Mouse (Mus musculus): ENCODE measurements around the gene Rpp25. TPM values are rescaled to one million over a fixed set of nuclear protein-coding genes. Genes with fewer than 3 reads are reported as not detected.

The Rpp25 gene
- polyA plus RNA-seq, 1 experiment from 2014 or later, result 15.2 TPM

DNA sequence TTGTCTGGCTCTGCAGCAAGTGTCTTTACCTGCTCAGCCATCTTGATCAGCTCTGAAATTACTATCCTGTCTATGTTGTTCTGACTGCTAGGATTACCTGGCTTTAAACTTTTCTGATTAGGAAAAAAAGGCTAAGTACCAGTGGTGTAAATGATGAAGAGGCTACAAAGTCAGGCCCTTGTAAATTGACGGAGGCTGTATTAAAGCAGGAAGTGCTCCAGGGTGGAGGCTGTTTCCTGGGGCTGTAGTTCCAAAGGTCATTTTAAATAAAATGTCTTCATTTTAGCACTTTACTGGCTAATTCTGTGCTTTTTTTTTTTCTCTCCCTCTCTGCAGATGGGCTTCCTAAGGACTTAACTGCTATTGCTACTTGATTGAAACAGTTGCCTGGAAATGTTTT, 28.1 kb downstream of the Rpp25 start:
- H3K9ac ChIP-seq (ENCODE audit: low read length), result no peak overlapping the region
- H3K27ac ChIP-seq (replicated peaks in 1 of 2; ENCODE audit: control insufficient read depth in 1 of 2, insufficient read depth in 1 of 2, low read depth in 2 of 2, low read length in 2 of 2), result no peak overlapping the region
- peaks cover 68% of the 10 kb centered on the region for H3K36me3 ChIP-seq (ENCODE audit: control insufficient read depth, insufficient read depth, low read length)
- ATAC-seq (ENCODE audit: insufficient number of reproducible peaks, insufficient read depth, low FRiP score, low read depth), result no peak
- H3K27me3 ChIP-seq (ENCODE audit: control insufficient read depth, insufficient read depth, low read length), result no peaks in the 10 kb centered on the region
- peaks cover 0 to 3% of the 10 kb centered on the region in 2 experiments; a peak in 1 of 4 replicates for H3K4me1 ChIP-seq (ENCODE audit: control insufficient read depth in 2 of 2, insufficient read depth in 2 of 2, low read length in 2 of 2)
- H3K4me2 ChIP-seq (ENCODE audit: low read length), result no peak overlapping the region
- H3K4me3 ChIP-seq (ENCODE audit: control insufficient read depth in 1 of 2, insufficient read depth in 1 of 2, low read depth in 1 of 2, low read length in 2 of 2), result no peak overlapping the region
- H3K9me3 ChIP-seq (ENCODE audit: control insufficient read depth, low read length), result no peaks in the 10 kb centered on the region
- WGBS, result 56% methylated on average over 1 of the region's 1 CpGs

DNA sequence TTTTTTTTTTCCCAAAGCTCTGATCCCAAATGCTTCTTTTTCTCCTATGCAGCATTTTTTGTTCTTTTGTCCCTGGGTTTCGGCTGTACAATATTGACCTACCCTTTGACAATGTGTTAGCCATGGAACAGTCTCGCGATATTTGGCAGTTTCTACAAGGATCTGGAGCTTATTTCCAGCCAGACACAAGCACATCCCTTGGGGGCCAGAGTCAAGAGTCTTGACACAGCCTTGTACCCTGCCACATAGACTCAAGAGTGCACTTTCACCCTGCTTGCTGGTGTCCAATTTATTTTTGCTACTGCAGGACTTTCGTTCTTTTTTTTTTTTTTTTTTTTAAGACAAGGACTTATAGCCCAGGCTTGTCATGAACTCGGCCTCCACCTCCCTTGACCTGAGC, 32.5 kb downstream of the Rpp25 start:
- Histone ChIP-seq H3K4me1 (ENCODE audit: control insufficient read depth in 2 of 2, insufficient read depth in 2 of 2, low read length in 2 of 2) (peaks cover 3 to 9% of the 10 kb centered on the region in 2 experiments; a peak in 3 of 4 replicates), H3K9ac (ENCODE audit: low read length) (no peak overlapping the region), H3K27me3 (ENCODE audit: control insufficient read depth, insufficient read depth, low read length) (no peaks in the 10 kb centered on the region), H3K4me3 (ENCODE audit: control insufficient read depth in 1 of 2, insufficient read depth in 1 of 2, low read depth in 1 of 2, low read length in 2 of 2) (no peak overlapping the region), H3K36me3 (ENCODE audit: control insufficient read depth, insufficient read depth, low read length) (peaks cover 67% of the 10 kb centered on the region), H3K27ac (replicated peaks in 1 of 2; ENCODE audit: control insufficient read depth in 1 of 2, insufficient read depth in 1 of 2, low read depth in 2 of 2, low read length in 2 of 2) (no peak overlapping the region), H3K9me3 (ENCODE audit: control insufficient read depth, low read length) (no peaks in the 10 kb centered on the region), H3K4me2 (ENCODE audit: low read length) (peak overlapping the region; percentile 83; the same call in 1 of the 2 replicates)
- 85% methylated on average over 5 of the region's 5 CpGs for WGBS
- no peak for ATAC-seq (ENCODE audit: insufficient number of reproducible peaks, insufficient read depth, low FRiP score, low read depth)

DNA sequence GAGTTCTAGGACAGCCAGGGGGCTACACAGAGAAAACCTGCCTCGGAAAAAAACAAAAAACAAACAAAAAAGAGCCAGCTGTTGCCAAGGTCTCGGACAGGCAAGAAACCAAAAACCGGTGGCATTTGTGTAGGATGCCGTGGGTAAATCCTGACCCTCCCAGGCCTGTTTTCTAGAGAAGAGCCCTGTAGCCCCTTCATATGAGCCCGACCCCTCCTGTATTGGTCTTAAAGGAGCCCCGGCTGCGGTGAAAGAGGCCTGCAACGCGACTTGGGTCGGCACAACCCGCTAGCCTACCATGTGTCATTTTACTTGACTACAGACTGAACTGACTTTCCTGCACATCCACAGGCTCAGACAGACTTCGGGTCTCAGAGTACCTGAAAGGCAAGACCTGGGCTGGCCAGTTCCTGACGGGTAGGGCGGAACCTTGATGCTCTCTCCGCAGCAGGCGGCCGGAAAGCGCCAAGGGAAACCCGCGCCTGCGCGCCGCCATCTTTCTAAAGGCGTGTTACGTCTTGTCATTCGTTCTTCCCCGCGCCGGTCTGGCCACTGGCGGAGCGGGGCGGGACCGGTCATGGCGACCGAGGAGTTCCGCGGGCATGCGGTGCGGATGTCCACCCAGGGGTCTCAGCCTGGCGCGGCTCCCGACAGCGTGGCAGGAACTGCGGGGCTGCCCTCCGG, 33.4 kb downstream of the Rpp25 start, which contains the start of gene Fam219b:
Fam219b (plus strand) TSS at position 485 of the 684 bp plus-strand sequence.
- H3K27ac ChIP-seq (replicated peaks in 1 of 2; ENCODE audit: control insufficient read depth in 1 of 2, insufficient read depth in 1 of 2, low read depth in 2 of 2, low read length in 2 of 2), result peak within 1 kb of the TSS; percentile 71 to 84
- peaks cover 66% of the 10 kb centered on the region for H3K36me3 ChIP-seq (ENCODE audit: control insufficient read depth, insufficient read depth, low read length)
- H3K9me3 ChIP-seq (ENCODE audit: control insufficient read depth, low read length), result no peaks in the 10 kb centered on the region
- H3K9ac ChIP-seq (ENCODE audit: low read length), result peak within 1 kb of the TSS; percentile 91
- peaks cover 3 to 9% of the 10 kb centered on the region in 2 experiments; a peak in 3 of 4 replicates for H3K4me1 ChIP-seq (ENCODE audit: control insufficient read depth in 2 of 2, insufficient read depth in 2 of 2, low read length in 2 of 2)
- WGBS, result 3% methylated on average over 45 of the region's 45 CpGs
- H3K27me3 ChIP-seq (ENCODE audit: control insufficient read depth, insufficient read depth, low read length), result no peaks in the 10 kb centered on the region
- peak within 1 kb of the TSS; percentile 86 to 90 for H3K4me3 ChIP-seq (ENCODE audit: control insufficient read depth in 1 of 2, insufficient read depth in 1 of 2, low read depth in 1 of 2, low read length in 2 of 2)
- ATAC-seq (ENCODE audit: insufficient number of reproducible peaks, insufficient read depth, low FRiP score, low read depth), result peak; percentile 83
- peak within 1 kb of the TSS; percentile 83 for H3K4me2 ChIP-seq (ENCODE audit: low read length)

- Histone ChIP-seq H3K27ac (replicated peaks in 1 of 2; ENCODE audit: control insufficient read depth in 1 of 2, insufficient read depth in 1 of 2, low read depth in 2 of 2, low read length in 2 of 2) (peak overlapping the region; percentile 71 to 84), H3K9ac (ENCODE audit: low read length) (peak overlapping the region; percentile 91), H3K36me3 (ENCODE audit: control insufficient read depth, insufficient read depth, low read length) (peaks cover 66% of the 10 kb centered on the region), H3K4me3 (ENCODE audit: control insufficient read depth in 1 of 2, insufficient read depth in 1 of 2, low read depth in 1 of 2, low read length in 2 of 2) (peak overlapping the region; percentile 86 to 90), H3K9me3 (ENCODE audit: control insufficient read depth, low read length) (no peaks in the 10 kb centered on the region), H3K4me1 (ENCODE audit: control insufficient read depth in 2 of 2, insufficient read depth in 2 of 2, low read length in 2 of 2) (peaks cover 3 to 9% of the 10 kb centered on the region in 2 experiments; a peak in 3 of 4 replicates), H3K4me2 (ENCODE audit: low read length) (peak overlapping the region; percentile 83), H3K27me3 (ENCODE audit: control insufficient read depth, insufficient read depth, low read length) (no peaks in the 10 kb centered on the region)
- ATAC-seq (ENCODE audit: insufficient number of reproducible peaks, insufficient read depth, low FRiP score, low read depth), result peak; percentile 28; the same call in 1 of the 2 replicates
- WGBS, result 0% methylated on average over 24 of the region's 24 CpGs
Observed at GRCm38 (mm10) chr9:57537728-57538181, 33.9 kb downstream of the Rpp25 start.

DNA sequence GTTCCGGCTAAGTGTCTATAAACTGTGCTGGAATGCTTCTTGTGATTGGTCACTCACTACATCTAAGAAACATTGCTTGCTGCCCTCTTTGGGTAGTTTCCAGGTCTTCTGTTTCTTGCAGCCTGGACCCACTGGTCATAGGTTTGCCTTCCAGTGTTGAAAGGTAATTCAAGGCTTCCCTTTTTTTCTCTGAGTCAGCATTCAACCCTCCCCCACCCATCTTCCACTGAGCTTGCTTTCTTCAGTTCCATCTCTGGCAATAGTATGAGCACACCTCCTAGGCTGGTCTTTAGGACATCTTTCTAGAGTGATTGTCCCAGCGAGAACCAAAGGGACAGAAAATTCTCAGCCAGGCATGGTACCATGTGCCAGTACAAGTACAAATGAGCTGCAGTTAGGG, 35.7 kb downstream of the Rpp25 start:
- 87% methylated on average over 2 of the region's 2 CpGs for WGBS

DNA sequence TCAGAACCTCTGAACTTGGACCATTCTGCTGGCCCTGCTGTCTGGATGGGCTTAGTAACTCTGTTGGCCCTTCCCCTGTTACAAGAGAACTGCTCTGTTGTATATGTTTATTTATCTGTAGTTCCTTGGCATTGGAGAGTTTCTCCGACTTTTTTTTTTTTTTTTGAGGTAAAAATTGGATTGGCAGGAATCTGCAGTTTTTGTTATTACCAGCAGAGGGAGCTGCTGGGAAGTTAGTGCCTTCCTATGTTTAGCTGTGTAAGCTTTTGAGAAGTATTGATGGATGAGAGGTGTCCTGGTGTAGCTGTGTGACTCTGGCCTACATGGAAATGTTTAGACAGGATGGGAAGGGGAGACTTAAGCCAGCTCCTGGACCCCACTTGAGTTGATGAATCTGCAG, 37.5 kb downstream of the Rpp25 start:
- Histone ChIP-seq H3K27me3 (ENCODE audit: control insufficient read depth, insufficient read depth, low read length) (no peaks in the 10 kb centered on the region), H3K36me3 (ENCODE audit: control insufficient read depth, insufficient read depth, low read length) (peaks cover 76% of the 10 kb centered on the region), H3K9ac (ENCODE audit: low read length) (no peak overlapping the region), H3K4me2 (ENCODE audit: low read length) (no peak overlapping the region), H3K4me3 (ENCODE audit: control insufficient read depth in 1 of 2, insufficient read depth in 1 of 2, low read depth in 1 of 2, low read length in 2 of 2) (no peak overlapping the region), H3K4me1 (ENCODE audit: control insufficient read depth in 2 of 2, insufficient read depth in 2 of 2, low read length in 2 of 2) (peaks cover 3 to 9% of the 10 kb centered on the region in 2 experiments; a peak in 3 of 4 replicates), H3K9me3 (ENCODE audit: control insufficient read depth, low read length) (no peaks in the 10 kb centered on the region), H3K27ac (replicated peaks in 1 of 2; ENCODE audit: control insufficient read depth in 1 of 2, insufficient read depth in 1 of 2, low read depth in 2 of 2, low read length in 2 of 2) (no peak overlapping the region)
- no peak for ATAC-seq (ENCODE audit: insufficient number of reproducible peaks, insufficient read depth, low FRiP score, low read depth)
- WGBS, result 6% methylated on average over 1 of the region's 1 CpGs

More for the DNA sequence above, 35.7 kb downstream of the Rpp25 start:
- Histone ChIP-seq H3K36me3 (ENCODE audit: control insufficient read depth, insufficient read depth, low read length) (peaks cover 66% of the 10 kb centered on the region), H3K9ac (ENCODE audit: low read length) (no peak overlapping the region), H3K4me3 (ENCODE audit: control insufficient read depth in 1 of 2, insufficient read depth in 1 of 2, low read depth in 1 of 2, low read length in 2 of 2) (no peak overlapping the region), H3K9me3 (ENCODE audit: control insufficient read depth, low read length) (no peaks in the 10 kb centered on the region), H3K27ac (replicated peaks in 1 of 2; ENCODE audit: control insufficient read depth in 1 of 2, insufficient read depth in 1 of 2, low read depth in 2 of 2, low read length in 2 of 2) (no peak overlapping the region), H3K4me1 (ENCODE audit: control insufficient read depth in 2 of 2, insufficient read depth in 2 of 2, low read length in 2 of 2) (peaks cover 3 to 9% of the 10 kb centered on the region in 2 experiments; a peak in 3 of 4 replicates), H3K4me2 (ENCODE audit: low read length) (no peak overlapping the region), H3K27me3 (ENCODE audit: control insufficient read depth, insufficient read depth, low read length) (no peaks in the 10 kb centered on the region)
- ATAC-seq (ENCODE audit: insufficient number of reproducible peaks, insufficient read depth, low FRiP score, low read depth), result no peak

- Histone ChIP-seq H3K36me3 (ENCODE audit: control insufficient read depth, insufficient read depth, low read length) (peaks cover 98% of the 10 kb centered on the region), H3K27me3 (ENCODE audit: control insufficient read depth, insufficient read depth, low read length) (no peaks in the 10 kb centered on the region), H3K9ac (ENCODE audit: low read length) (no peak overlapping the region), H3K9me3 (ENCODE audit: control insufficient read depth, low read length) (no peaks in the 10 kb centered on the region), H3K4me3 (ENCODE audit: control insufficient read depth in 1 of 2, insufficient read depth in 1 of 2, low read depth in 1 of 2, low read length in 2 of 2) (no peak overlapping the region), H3K4me1 (ENCODE audit: control insufficient read depth in 2 of 2, insufficient read depth in 2 of 2, low read length in 2 of 2) (peaks cover 1 to 12% of the 10 kb centered on the region in 2 experiments; a peak in 3 of 4 replicates), H3K27ac (replicated peaks in 1 of 2; ENCODE audit: control insufficient read depth in 1 of 2, insufficient read depth in 1 of 2, low read depth in 2 of 2, low read length in 2 of 2) (no peak overlapping the region), H3K4me2 (ENCODE audit: low read length) (no peak overlapping the region)
- no peak for ATAC-seq (ENCODE audit: insufficient number of reproducible peaks, insufficient read depth, low FRiP score, low read depth)
- 77% methylated on average over 3 of the region's 3 CpGs for WGBS
Observed at GRCm38 (mm10) chr9:57543951-57544350, 40.1 kb downstream of the Rpp25 start.
